Mouse (Mus musculus): ENCODE data around the gene Gm9837.

The Gm9837 gene

GRCm38 (mm10) chr11:53475620-53476019, 5.3 kb upstream of the Gm9837 start:
- ChIA-PET CTCF (interaction anchor here (0.6 to 2.0 kb wide), 5 partner anchors 9 to 1251 kb away, joined by 3 to 5 read pairs (median 3); partner anchors contain the start of genes Gm10447 (in 1 of the 4) and Shroom1 (in 1 of the 4)), POLR2A (interaction anchor here in 2 of 4 experiments (0.6 to 1.6 kb wide), 4 partner anchors 9 to 1385 kb away, joined by 3 to 6 read pairs (median 4); partner anchors contain the start of genes Gm10447 (in 1 of the 2) and Shroom1 (in 1 of the 2))

GRCm38 (mm10) chr11:53472709-53473108, 2.4 kb upstream of the Gm9837 start:
- CTCF ChIA-PET, result interaction anchor here (0.5 to 1.6 kb wide), 7 partner anchors 9 to 265 kb away, joined by 3 to 5 read pairs (median 3); no protein-coding TSS in a partner anchor
- POLR2A ChIA-PET, result interaction anchor here in 1 of 4 experiments (1.9 kb wide), 1 partner anchor 14 kb away, joined by 4 read pairs; no protein-coding TSS in a partner anchor

- POLR2A ChIA-PET, result interaction anchor here in 2 of 4 experiments (0.6 to 1.7 kb wide), 12 partner anchors 9 to 266 kb away, joined by 3 to 11 read pairs (median 3); partner anchors contain the start of genes Gm9945 (in 2 of the 2), Gm10447 (in 1 of the 2), Rad50 (in 1 of the 2) and Shroom1 (in 1 of the 2)
- CTCF ChIA-PET, result interaction anchor here (0.7 to 2.3 kb wide), 43 partner anchors 10 to 462 kb away, joined by 3 to 41 read pairs (median 4); partner anchors contain the start of genes Gm10447 (in 3 of the 4), Gm9945 (in 3 of the 4), Shroom1 (in 3 of the 4) and Sowaha (in 3 of the 4)
Observed at GRCm38 (mm10) chr11:53469294-53469967, 848 bp downstream of the Gm9837 start.

- CTCF ChIA-PET, result interaction anchor here (0.5 to 2.9 kb wide), 91 partner anchors 9 to 646 kb away, joined by 3 to 56 read pairs (median 4); partner anchors contain the start of genes Gm10447 (in 4 of the 4), Shroom1 (in 4 of the 4), Gm9945 (in 3 of the 4) and Sowaha (in 3 of the 4)
- POLR2A ChIA-PET, result interaction anchor here (0.5 to 3.0 kb wide), 28 partner anchors 9 to 320 kb away, joined by 3 to 20 read pairs (median 4); partner anchors contain the start of genes Gm9945 (in 3 of the 4), Shroom1 (in 3 of the 4), Sowaha (in 3 of the 4) and Gdf9 (in 2 of the 4)
Observed at GRCm38 (mm10) chr11:53466231-53466971, 3.9 kb downstream of the Gm9837 start.

GRCm38 (mm10) chr11:53463551-53464424, 6.5 kb downstream of the Gm9837 start:
- CTCF ChIA-PET, result interaction anchor here in 3 of 4 experiments (0.5 to 2.0 kb wide), 16 partner anchors 9 to 273 kb away, joined by 3 to 8 read pairs (median 3); partner anchors contain the start of genes Gm9945 (in 1 of the 3) and Sowaha (in 1 of the 3)
- POLR2A ChIA-PET, result interaction anchor here (0.6 to 3.0 kb wide), 22 partner anchors 7 to 428 kb away, joined by 3 to 20 read pairs (median 4); partner anchors contain the start of genes Gdf9 (in 3 of the 4), Uqcrq (in 2 of the 4), Gm10447 (in 1 of the 4) and Gm9945 (in 1 of the 4)

- ChIA-PET POLR2A (interaction anchor here in 1 of 4 experiments (0.5 kb wide), 1 partner anchor 26 kb away, joined by 5 read pairs; no protein-coding TSS in a partner anchor), CTCF (interaction anchor here in 1 of 4 experiments (0.6 kb wide), 1 partner anchor 251 kb away, joined by 4 read pairs; no protein-coding TSS in a partner anchor)
Observed at GRCm38 (mm10) chr11:53461727-53462126, 8.6 kb downstream of the Gm9837 start.

- POLR2A ChIA-PET, result interaction anchor here in 2 of 4 experiments (0.8 to 1.5 kb wide), 3 partner anchors 9 to 200 kb away, joined by 3 read pairs; no protein-coding TSS in a partner anchor
- CTCF ChIA-PET, result interaction anchor here in 3 of 4 experiments (0.7 to 1.3 kb wide), 3 partner anchors 13 to 246 kb away, joined by 3 to 6 read pairs (median 3); partner anchors contain the start of genes Gm9945 (in 1 of the 3) and Sowaha (in 1 of the 3)
Observed at GRCm38 (mm10) chr11:53460192-53460591, 10.1 kb downstream of the Gm9837 start.

- ChIA-PET CTCF (interaction anchor here in 2 of 4 experiments (0.6 to 1.1 kb wide), 2 partner anchors 12 to 23 kb away, joined by 4 to 14 read pairs; no protein-coding TSS in a partner anchor), POLR2A (interaction anchor here in 1 of 4 experiments (1.1 to 1.5 kb wide), 4 partner anchors 8 to 48 kb away, joined by 3 to 4 read pairs (median 3); partner anchors contain the start of genes Gdf9 and Uqcrq)
Observed at GRCm38 (mm10) chr11:53458996-53459395, 11.3 kb downstream of the Gm9837 start.

GRCm38 (mm10) chr11:53457372-53457954, 12.8 kb downstream of the Gm9837 start:
- CTCF ChIA-PET, result interaction anchor here (0.6 to 3.7 kb wide), 26 partner anchors 8 to 278 kb away, joined by 3 to 56 read pairs (median 4); partner anchors contain the start of genes Gm9837 (in 3 of the 4), Gdf9 (in 1 of the 4), Gm9945 (in 1 of the 4) and Sowaha (in 1 of the 4)
- POLR2A ChIA-PET, result interaction anchor here in 3 of 4 experiments (0.6 to 3.5 kb wide), 18 partner anchors 8 to 1854 kb away, joined by 3 to 20 read pairs (median 4); partner anchors contain the start of genes Gdf9 (in 2 of the 3), Uqcrq (in 2 of the 3), Gm9837 (in 1 of the 3) and Gm9945 (in 1 of the 3)

- POLR2A ChIA-PET, result interaction anchor here in 3 of 4 experiments (0.6 to 3.5 kb wide), 21 partner anchors 9 to 200 kb away, joined by 3 to 20 read pairs (median 4); partner anchors contain the start of genes Gdf9 (in 2 of the 3), Uqcrq (in 2 of the 3), Gm9837 (in 1 of the 3) and Gm9945 (in 1 of the 3)
- CTCF ChIA-PET, result interaction anchor here (0.6 to 3.7 kb wide), 36 partner anchors 8 to 293 kb away, joined by 3 to 56 read pairs (median 4); partner anchors contain the start of genes Gm9837 (in 3 of the 4), Gdf9 (in 1 of the 4), Gm9945 (in 1 of the 4) and Sowaha (in 1 of the 4)
Observed at GRCm38 (mm10) chr11:53456474-53457371, 13.6 kb downstream of the Gm9837 start, which contains the start of the genes Gm10447 and Shroom1. Gm10447 (minus strand) TSS chr11:53457110. Shroom1 (plus strand) TSS chr11:53457205.

GRCm38 (mm10) chr11:53453031-53453430, 17.2 kb downstream of the Gm9837 start:
- CTCF ChIA-PET, result interaction anchor here in 1 of 4 experiments (0.7 kb wide), 1 partner anchor 63 kb away, joined by 3 read pairs; no protein-coding TSS in a partner anchor

GRCm38 (mm10) chr11:53452396-53452795, 17.9 kb downstream of the Gm9837 start:
- CTCF ChIA-PET, result interaction anchor here in 1 of 4 experiments (0.7 kb wide), 1 partner anchor 63 kb away, joined by 3 read pairs; no protein-coding TSS in a partner anchor
- POLR2A ChIA-PET, result interaction anchor here in 1 of 4 experiments (1.2 kb wide), 1 partner anchor 12 kb away, joined by 3 read pairs; no protein-coding TSS in a partner anchor

More at GRCm38 (mm10) chr11:53453031-53453430, 17.2 kb downstream of the Gm9837 start:
- POLR2A ChIA-PET, result interaction anchor here in 1 of 4 experiments (1.2 kb wide), 1 partner anchor 11 kb away, joined by 3 read pairs; no protein-coding TSS in a partner anchor

- POLR2A ChIA-PET, result interaction anchor here in 3 of 4 experiments (0.6 to 1.6 kb wide), 8 partner anchors 8 to 104 kb away, joined by 3 to 7 read pairs (median 3); partner anchors contain the start of genes Gdf9 (in 1 of the 3) and Uqcrq (in 1 of the 3)
- CTCF ChIA-PET, result interaction anchor here in 3 of 4 experiments (0.9 to 1.9 kb wide), 3 partner anchors 15 to 19 kb away, joined by 3 to 7 read pairs (median 4); partner anchors contain the start of gene Gm9837 (in 1 of the 3)
Observed at GRCm38 (mm10) chr11:53451361-53451760, 18.9 kb downstream of the Gm9837 start.
